Mouse (Mus musculus): ENCODE results near the gene Tshz2.
"Not testable (repeated sequence)": the region's sequence is repeated elsewhere in the genome, so short reads cannot be mapped to it uniquely, and the experiment has no call there.

The Tshz2 gene

GRCm38 (mm10) chr2:169632338-169633151, at the start of gene Tshz2:
TSS of gene Tshz2 (plus strand) at chr2:169633013.
- DNase-seq, result no peak

GRCm38 (mm10) chr2:169583476-169583875, 49.3 kb upstream of the Tshz2 start:
- DNase-seq, result no peak

- DNase-seq, result no peak
Measured at GRCm38 (mm10) chr2:169584745-169585456, 47.9 kb upstream of the Tshz2 start.

DNA sequence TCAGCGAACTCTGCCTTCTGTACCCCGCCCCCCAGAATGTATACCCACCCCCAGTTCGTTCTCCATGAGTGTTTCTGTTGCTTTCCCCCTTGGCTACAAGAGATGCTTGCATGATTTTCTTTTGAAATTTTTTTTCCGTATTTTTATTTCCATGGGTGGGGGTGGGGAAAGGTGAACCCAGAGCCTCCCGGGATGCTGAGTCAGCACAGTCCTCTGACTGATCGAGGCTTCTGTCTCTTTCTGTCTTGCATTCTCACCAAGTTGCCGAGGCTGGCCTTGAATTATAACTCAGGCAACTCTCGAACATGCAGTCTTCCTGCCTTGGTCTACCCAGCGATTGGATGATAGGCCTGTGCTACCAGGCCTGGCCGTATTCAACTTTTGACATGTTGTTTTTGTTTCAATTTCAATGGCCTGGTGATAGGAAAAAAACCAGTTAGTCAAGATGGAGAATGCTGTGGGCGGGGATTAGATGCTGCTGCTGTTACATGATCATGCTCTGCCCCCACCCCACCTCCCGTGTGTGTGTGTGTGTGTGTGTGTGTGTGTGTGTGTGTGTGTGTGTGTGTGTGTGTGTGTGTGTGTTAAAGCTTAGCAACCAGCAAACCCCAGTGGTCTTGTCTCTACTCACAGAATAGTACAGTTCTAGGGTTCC, 47.1 kb upstream of the Tshz2 start:
- no peak for DNase-seq

- DNase-seq, result no peak
Measured at GRCm38 (mm10) chr2:169586688-169587087, 46.1 kb upstream of the Tshz2 start.

- not testable (repeated sequence) for DNase-seq
Measured at GRCm38 (mm10) chr2:169587645-169588044, 45.2 kb upstream of the Tshz2 start, which contains the start of gene Gm11011. TSS of gene Gm11011 (minus strand) at chr2:169587745.

DNA sequence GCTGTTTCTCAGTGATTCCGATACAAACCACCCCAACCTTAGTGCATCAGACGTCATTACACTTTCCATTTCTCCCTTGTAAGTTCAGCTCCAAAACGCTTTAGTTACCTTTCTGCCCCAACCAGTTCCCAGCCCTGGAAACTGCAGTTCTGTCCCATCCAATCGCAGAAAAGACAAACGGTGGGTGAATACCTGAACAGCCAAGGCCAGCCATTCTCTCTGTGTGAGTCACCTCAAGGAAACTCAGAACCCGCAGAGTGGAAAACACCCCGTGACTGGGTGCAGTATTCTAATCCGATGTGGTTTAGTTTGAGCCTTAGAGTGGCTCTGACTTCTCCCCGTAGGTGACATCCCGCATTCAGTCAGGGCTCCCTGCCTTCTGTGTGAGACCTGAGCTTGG, 43.1 kb upstream of the Tshz2 start:
- no peak for DNase-seq

DNA sequence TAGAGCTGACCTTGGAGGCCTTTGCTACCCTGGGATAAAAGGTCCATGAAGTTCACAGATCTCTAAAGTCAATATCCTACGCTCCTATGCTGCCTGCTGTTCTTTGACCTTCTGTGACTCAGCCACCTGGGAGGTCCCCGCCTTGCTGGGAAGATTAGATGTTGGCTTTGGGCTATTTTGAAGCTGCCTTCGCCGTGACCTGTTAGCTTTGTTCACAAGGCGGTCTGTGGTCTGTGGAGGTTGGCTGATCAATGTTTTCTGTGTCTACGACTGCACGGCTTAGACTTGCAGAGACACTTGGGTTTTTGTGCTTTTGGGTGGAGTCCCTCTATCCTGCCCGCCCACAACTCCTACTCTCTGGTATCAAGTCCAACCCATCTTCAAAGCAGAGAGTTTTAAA, 42.4 kb upstream of the Tshz2 start:
- DNase-seq, result no peak

DNA sequence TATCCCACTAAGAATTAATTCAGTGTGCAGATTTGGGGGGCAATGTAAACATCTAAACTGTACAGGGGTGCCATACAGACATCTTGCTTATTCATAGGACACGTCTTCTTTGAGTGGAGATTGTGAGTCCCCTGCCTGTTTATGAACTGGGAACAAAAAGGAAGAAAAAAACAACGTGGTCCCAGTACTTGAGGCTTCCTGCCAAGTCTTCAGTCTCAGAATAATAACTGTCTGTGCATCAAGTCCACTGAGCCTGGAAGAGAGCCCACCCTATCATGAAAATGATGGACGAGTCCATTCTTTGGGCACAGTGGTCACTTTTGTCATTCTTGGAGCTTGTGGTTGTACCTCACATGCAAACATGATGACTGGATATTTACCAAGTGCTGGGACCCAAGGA, 39.1 kb upstream of the Tshz2 start:
- no peak for DNase-seq

- no peak for DNase-seq
Measured at GRCm38 (mm10) chr2:169597357-169597756, 35.5 kb upstream of the Tshz2 start.

DNA sequence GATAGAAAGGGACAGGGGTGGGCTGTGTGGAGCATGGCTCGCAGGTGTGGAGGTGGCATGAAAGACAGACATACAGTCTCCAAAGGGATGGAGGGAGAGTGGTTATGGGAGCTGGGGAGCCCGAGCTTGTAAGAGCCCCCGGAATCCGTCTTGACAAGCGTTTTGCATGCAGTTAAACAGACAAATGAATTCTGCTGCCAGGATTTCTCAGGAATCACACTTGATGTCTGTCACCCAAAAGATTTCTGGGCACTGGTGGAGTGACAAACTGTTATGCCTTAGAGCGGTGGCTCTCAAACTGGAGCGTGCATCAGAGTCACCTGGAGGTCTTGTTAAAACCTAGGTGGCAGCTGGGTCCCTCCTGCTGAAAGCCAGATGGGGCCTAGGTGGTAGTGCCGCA, 34.8 kb upstream of the Tshz2 start:
- no peak for DNase-seq

GRCm38 (mm10) chr2:169599591-169599990, 33.2 kb upstream of the Tshz2 start:
- DNase-seq, result peak; percentile 8

DNA sequence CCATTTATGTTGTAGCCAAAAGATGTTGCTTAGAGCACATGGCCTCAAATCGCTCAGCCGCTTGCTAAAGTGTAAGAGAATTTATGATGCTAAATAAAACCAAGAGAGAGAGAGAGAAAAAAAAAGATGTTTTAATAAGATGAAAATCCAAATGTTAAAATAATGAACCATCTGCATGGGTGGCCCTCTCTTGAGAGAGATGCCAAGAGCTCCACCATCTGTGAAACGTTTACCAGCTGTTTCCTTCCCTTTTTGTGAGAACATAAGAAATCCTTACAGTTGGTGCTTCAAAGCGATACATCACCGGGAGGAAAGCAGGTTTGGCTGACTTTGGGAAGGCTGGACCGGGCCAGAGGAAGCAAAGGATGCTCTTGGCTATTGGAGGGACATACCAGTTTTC, 32.6 kb upstream of the Tshz2 start:
- peak; percentile 73 for DNase-seq

DNA sequence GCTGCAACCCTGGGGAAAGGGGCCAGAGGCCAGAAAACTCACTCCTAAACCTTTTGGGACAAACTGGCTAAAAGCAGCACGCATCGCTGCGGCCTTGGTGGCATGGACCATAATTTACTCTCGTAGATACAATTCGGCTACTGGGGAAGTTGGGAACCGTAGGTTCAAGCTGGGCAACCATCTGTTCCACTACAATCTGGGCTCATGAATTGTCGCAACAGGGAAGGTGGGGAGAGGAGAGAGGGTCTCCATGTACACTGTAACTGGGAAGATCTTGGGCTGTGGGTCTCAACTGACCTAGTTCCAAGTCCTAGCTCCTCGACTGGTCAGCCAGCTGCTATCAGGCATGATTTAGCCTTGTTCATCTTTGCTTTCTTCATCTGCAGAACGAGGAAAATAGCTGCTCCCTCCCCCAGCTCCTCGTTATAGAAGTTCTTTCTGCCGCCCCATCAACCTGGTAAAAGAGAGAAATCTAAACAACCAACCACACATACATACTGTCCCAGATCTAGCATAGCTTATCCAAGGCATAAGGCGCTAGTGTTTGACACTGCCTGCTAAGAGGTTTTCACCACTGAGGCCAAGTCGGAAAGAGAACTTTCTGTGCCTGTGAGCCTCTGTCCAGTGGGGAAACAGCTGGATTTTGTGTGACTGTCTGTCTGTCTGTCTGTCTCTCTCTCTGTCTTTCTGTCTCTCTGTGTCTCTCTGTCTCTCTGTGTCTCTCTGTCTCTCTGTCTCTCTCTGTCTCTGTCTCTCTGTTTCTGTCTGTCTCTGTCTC, 25.7 kb upstream of the Tshz2 start:
- DNase-seq, result peak; percentile 15

DNA sequence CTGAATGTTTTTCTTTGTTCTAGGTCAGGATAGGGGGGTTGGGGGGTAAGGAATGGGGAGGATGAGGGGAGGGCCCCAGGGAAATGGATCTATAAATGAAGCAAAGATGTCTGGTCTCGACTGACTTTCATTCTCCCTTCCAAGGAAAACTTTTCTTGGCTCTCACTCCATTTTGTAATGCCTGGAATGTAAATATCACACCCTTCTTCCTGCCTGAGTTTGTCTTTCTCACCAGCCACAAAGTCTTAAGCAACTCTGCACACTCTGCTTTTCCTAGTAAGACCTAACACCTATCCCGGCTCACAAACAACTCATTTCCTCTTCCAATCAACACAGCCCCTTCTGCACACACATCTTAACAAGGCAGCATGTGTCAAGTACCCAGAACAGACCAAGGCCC, 25.0 kb upstream of the Tshz2 start:
- no peak for DNase-seq

GRCm38 (mm10) chr2:169609956-169610355, 22.9 kb upstream of the Tshz2 start:
- no peak for DNase-seq

DNA sequence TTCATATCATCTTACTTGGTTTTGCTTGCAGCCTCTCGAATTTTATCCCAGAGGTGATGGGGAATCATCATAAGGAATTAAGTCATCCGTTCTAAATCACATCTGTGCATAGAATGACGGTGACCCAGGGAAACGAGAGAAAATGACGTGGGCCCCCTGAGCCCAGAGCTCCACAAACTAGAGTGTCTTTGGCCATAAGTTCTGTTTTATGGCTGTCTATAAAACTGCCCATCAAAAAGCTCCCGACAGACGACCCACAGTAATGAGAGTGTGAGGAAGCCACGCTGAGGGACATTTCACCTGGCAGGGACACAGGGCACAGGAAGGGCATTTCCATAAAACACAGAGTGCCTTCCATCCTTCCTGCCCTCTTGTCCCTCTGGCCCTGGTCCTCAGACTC, 21.9 kb upstream of the Tshz2 start:
- DNase-seq, result no peak

GRCm38 (mm10) chr2:169611557-169611956, 21.3 kb upstream of the Tshz2 start:
- DNase-seq, result no peak

- no peak for DNase-seq
Measured at GRCm38 (mm10) chr2:169614683-169615082, 18.1 kb upstream of the Tshz2 start.

DNA sequence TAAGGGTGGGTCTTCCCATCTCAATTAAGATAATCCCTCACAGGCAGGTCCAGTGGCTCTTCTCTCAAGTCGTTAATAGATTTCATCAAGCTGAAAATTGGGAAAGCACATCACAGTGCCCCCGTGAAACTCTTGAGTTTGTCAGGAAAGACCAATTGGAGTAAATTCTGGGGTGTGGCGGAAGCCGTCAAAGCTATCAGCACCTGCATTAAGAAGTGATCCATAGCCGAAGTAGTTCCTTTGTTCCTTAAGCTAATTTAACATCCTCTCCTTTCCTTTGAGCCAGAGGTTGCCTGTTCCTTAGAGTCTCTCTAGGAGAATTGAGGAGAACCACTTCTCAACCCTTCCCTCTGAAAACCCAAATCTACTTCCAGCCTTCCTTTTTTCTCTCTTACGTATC, 16.8 kb upstream of the Tshz2 start:
- no peak for DNase-seq

DNA sequence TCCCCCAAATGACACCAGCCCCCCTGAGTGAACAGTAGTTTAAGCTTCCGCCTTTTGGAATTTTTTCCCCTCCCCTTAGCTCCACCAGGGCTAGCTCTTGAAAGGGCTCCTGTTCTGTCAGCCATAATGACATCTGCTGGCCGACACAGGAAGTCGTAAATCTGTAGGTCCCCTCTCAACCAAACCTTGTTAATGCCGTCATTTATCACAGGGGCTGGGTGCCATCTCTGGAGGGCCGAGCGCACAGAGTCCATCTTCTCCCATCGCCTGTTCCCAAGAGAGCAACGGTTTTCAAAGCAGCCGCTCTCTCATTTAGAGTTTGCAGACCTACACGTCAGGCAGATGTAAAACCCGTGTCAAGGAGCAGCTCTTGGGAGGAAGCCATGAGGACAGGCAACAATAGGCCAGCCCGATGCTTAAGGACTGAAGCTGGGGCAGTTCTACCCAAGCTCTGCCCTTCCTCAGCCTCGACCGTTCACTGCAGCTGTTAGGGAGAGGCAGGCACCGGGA, 11.6 kb upstream of the Tshz2 start:
- peak; percentile 9 for DNase-seq

DNA sequence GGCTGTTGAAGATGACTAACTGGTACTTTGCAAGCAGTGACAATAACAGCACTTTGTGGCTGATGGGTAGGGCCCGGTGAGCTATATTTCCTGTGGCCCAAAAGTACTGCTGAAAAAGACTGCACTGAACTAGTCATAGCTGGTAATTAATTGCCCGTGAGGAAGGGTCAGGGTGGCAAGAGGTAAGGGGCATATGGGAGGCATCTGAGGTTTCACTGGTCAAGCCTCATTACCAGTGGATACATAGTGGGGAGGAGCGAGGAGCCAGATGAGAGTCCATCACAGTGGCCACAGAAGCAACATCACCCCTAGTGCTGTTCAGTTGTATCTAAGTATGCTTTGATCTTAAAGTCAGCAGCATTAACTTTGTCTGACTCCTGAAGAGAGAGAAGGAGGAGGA, 2.7 kb upstream of the Tshz2 start:
- DNase-seq, result no peak

All from right cerebral cortex, adult 18-20 months (tissue).